Mouse (Mus musculus) MEL (cell line): ENCODE data around the gene Cnpy2. TPM values are rescaled to one million over a fixed set of nuclear protein-coding genes. Genes with fewer than 3 reads are reported as not detected.
A peak's percentile ranks its signal among the peaks of the same experiment; 100 is the strongest.

Experiments used
- DNase-seq: peaks from one replicate; pipeline ENCODE4 v3.0.0; 2011; ENCODE audit warnings: low read depth, low spot score
- H3K27ac ChIP-seq: 2 replicates; pipeline ENCODE4 v1.5.1; 2012; ENCODE audit warnings: low read depth, mild to moderate bottlenecking, control low read depth, low read length, moderate library complexity; ENCODE audit not compliant: control insufficient read depth
- H3K27me3 ChIP-seq, 2 experiments: fragments of 150-350 bp in 1 of 2; sonication (generic) in 1 of 2; 2 replicates each; pipeline ENCODE4 v1.6.1; 2012; ENCODE audit warnings: low read length in 2 of 2, mild to moderate bottlenecking in 2 of 2, improper control_type of control experiment in 1 of 2, moderate library complexity in 1 of 2; ENCODE audit not compliant: insufficient read depth in 2 of 2, control insufficient read depth in 1 of 2
- H3K36me3 ChIP-seq, 2 experiments: 2 replicates each; pipeline ENCODE4 v1.6.1; 2012 to 2014; ENCODE audit warnings: low read length in 2 of 2, improper control_type of control experiment in 1 of 2, inconsistent platforms in 1 of 2, mild to moderate bottlenecking in 1 of 2; ENCODE audit not compliant: insufficient read depth in 2 of 2, control insufficient read depth in 1 of 2
- H3K4me1 ChIP-seq, 2 experiments: fragments of 150-350 bp in 1 of 2; sonication (generic) in 1 of 2; 2 replicates each; pipeline ENCODE4 v1.6.1; 2012; ENCODE audit warnings: low read length in 2 of 2, improper control_type of control experiment in 1 of 2, mild to moderate bottlenecking in 1 of 2; ENCODE audit not compliant: insufficient read depth in 2 of 2, control insufficient read depth in 1 of 2
- H3K4me3 ChIP-seq, 2 experiments: fragments of 150-350 bp in 1 of 2; sonication (generic) in 1 of 2; 2 replicates each; pipeline ENCODE4 v1.5.1; 2012; ENCODE audit warnings: low read depth in 2 of 2, low read length in 2 of 2, mild to moderate bottlenecking in 2 of 2, moderate library complexity in 2 of 2, control low read depth in 1 of 2, improper control_type of control experiment in 1 of 2; ENCODE audit not compliant: control insufficient read depth in 1 of 2, insufficient read depth in 1 of 2
- H3K79me2 ChIP-seq: 2 replicates; pipeline ENCODE4 v1.6.1; 2012; ENCODE audit warnings: mild to moderate bottlenecking, low read length, moderate library complexity; ENCODE audit not compliant: control insufficient read depth, poor library complexity, insufficient read depth
- H3K9ac ChIP-seq: 2 replicates; pipeline ENCODE4 v1.6.1; 2012; ENCODE audit warnings: low read depth, mild to moderate bottlenecking, control low read depth, low read length, moderate library complexity; ENCODE audit not compliant: control insufficient read depth, poor library complexity, severe bottlenecking
- H3K9me3 ChIP-seq: fragments of 150-350 bp; sonication (generic); replicated peaks from 2 replicates; pipeline ENCODE4 v1.6.1; 2012; ENCODE audit warnings: mild to moderate bottlenecking, low read length, improper control_type of control experiment, moderate library complexity; ENCODE audit not compliant: insufficient read depth
- BHLHE40 ChIP-seq: IDR thresholded peaks from 2 replicates; pipeline ENCODE4 v1.6.1; 2012; ENCODE audit warnings: low read depth, mild to moderate bottlenecking, inconsistent platforms, low read length, improper control_type of control experiment, borderline replicate concordance
- CHD1 ChIP-seq: IDR thresholded peaks from 2 replicates; pipeline ENCODE4 v1.6.1; 2012; ENCODE audit warnings: low read depth, mild to moderate bottlenecking, inconsistent platforms, low read length, improper control_type of control experiment
- CTCF ChIP-seq, 3 experiments: IDR thresholded peaks in 2 of 3; conservative IDR thresholded peaks in 1 of 3; 2 replicates each; pipeline ENCODE4 v1.5.1; 2011 to 2012; ENCODE audit warnings: low read length in 3 of 3, low read depth in 2 of 3, mild to moderate bottlenecking in 2 of 3, improper control_type of control experiment in 1 of 3, inconsistent platforms in 1 of 3, mixed read lengths in 1 of 3, moderate library complexity in 1 of 3; ENCODE audit not compliant: control insufficient read depth in 1 of 3, insufficient read depth in 1 of 3, poor library complexity in 1 of 3, severe bottlenecking in 1 of 3
- ELF1 ChIP-seq: IDR thresholded peaks from 2 replicates; pipeline ENCODE4 v1.6.1; 2014; ENCODE audit warnings: low read depth, mild to moderate bottlenecking, inconsistent platforms, low read length, improper control_type of control experiment, moderate library complexity
- EP300 ChIP-seq, 2 experiments: IDR thresholded peaks; 2 replicates each; pipeline ENCODE4 v1.6.1; 2011; ENCODE audit warnings: improper control_type of control experiment in 2 of 2, low read length in 2 of 2, low read depth in 1 of 2, mild to moderate bottlenecking in 1 of 2
- ETS1 ChIP-seq: IDR thresholded peaks from 2 replicates; pipeline ENCODE4 v1.6.1; 2012; ENCODE audit warnings: low read depth, mild to moderate bottlenecking, inconsistent platforms, low read length, improper control_type of control experiment, moderate library complexity
- GABPA ChIP-seq: IDR thresholded peaks from 2 replicates; pipeline ENCODE4 v1.6.1; 2012; ENCODE audit warnings: low read depth, mild to moderate bottlenecking, inconsistent platforms, low read length, improper control_type of control experiment, moderate library complexity
- JUND ChIP-seq: IDR thresholded peaks from 2 replicates; pipeline ENCODE4 v1.6.1; 2011; ENCODE audit warnings: low read depth, mild to moderate bottlenecking, improper control_type of control experiment, low read length
- KAT2A ChIP-seq: conservative IDR thresholded peaks from 2 replicates; pipeline ENCODE4 v1.6.1; 2012; ENCODE audit warnings: low read depth, low read length, improper control_type of control experiment, inconsistent platforms
- MAFK ChIP-seq: IDR thresholded peaks from 2 replicates; pipeline ENCODE4 v1.6.1; 2011; ENCODE audit warnings: low read depth, mild to moderate bottlenecking, low read length, improper control_type of control experiment, borderline replicate concordance
- MAZ ChIP-seq: IDR thresholded peaks from 2 replicates; pipeline ENCODE4 v1.6.1; 2012; ENCODE audit warnings: low read depth, mild to moderate bottlenecking, inconsistent platforms, low read length, improper control_type of control experiment
- MEF2A ChIP-seq: IDR thresholded peaks from 2 replicates; pipeline ENCODE4 v1.6.1; 2014; ENCODE audit warnings: low read depth, mild to moderate bottlenecking, inconsistent platforms, low read length, improper control_type of control experiment; ENCODE audit not compliant: poor library complexity, insufficient replicate concordance, severe bottlenecking; ENCODE audit errors: extremely low read depth
- MXI1 ChIP-seq: IDR thresholded peaks from 2 replicates; pipeline ENCODE4 v1.6.1; 2011; ENCODE audit warnings: mild to moderate bottlenecking, low read depth, low read length, improper control_type of control experiment
- MYC ChIP-seq: IDR thresholded peaks from 2 replicates; pipeline ENCODE4 v1.6.1; 2011; ENCODE audit warnings: low read depth, mild to moderate bottlenecking, low read length, improper control_type of control experiment, moderate library complexity
- NELFE ChIP-seq: IDR thresholded peaks from 2 replicates; pipeline ENCODE4 v1.6.1; 2011; ENCODE audit warnings: low read depth, low read length, improper control_type of control experiment
- NRF1 ChIP-seq: IDR thresholded peaks from 2 replicates; pipeline ENCODE4 v1.6.1; 2014; ENCODE audit warnings: low read depth, mild to moderate bottlenecking, inconsistent platforms, low read length, improper control_type of control experiment, moderate library complexity; ENCODE audit not compliant: poor library complexity, insufficient read depth, severe bottlenecking
- POLR2A ChIP-seq, 2 experiments: IDR thresholded peaks; 2 replicates each; pipeline ENCODE4 v1.6.1; 2011 to 2012; ENCODE audit warnings: low read length in 2 of 2, mild to moderate bottlenecking in 2 of 2, control low read depth in 1 of 2, improper control_type of control experiment in 1 of 2, low read depth in 1 of 2, moderate library complexity in 1 of 2; ENCODE audit not compliant: control insufficient read depth in 1 of 2, insufficient read depth in 1 of 2, poor library complexity in 1 of 2
- POLR2AphosphoS2 ChIP-seq: IDR thresholded peaks from 2 replicates; pipeline ENCODE4 v1.6.1; 2011; ENCODE audit warnings: low read length, improper control_type of control experiment
- POLR2AphosphoS5 ChIP-seq: IDR thresholded peaks from 2 replicates; pipeline ENCODE4 v1.6.1; 2012; ENCODE audit warnings: low read depth, borderline replicate concordance, mild to moderate bottlenecking, inconsistent platforms, low read length, moderate library complexity, mixed read lengths
- RAD21 ChIP-seq: IDR thresholded peaks from 2 replicates; pipeline ENCODE4 v1.6.1; 2011; ENCODE audit warnings: mild to moderate bottlenecking, low read depth, low read length, improper control_type of control experiment
- RCOR1 ChIP-seq: IDR thresholded peaks from 2 replicates; pipeline ENCODE4 v1.6.1; 2012; ENCODE audit warnings: low read depth, mild to moderate bottlenecking, inconsistent platforms, low read length, improper control_type of control experiment
- SMC3 ChIP-seq: IDR thresholded peaks from 2 replicates; pipeline ENCODE4 v1.6.1; 2011; ENCODE audit warnings: low read depth, low read length, improper control_type of control experiment
- TBP ChIP-seq: IDR thresholded peaks from 2 replicates; pipeline ENCODE4 v1.8.0; 2011; ENCODE audit warnings: low read depth, low read length, improper control_type of control experiment
- TCF12 ChIP-seq: IDR thresholded peaks from 2 replicates; pipeline ENCODE4 v1.6.1; 2014; ENCODE audit warnings: low read depth, mild to moderate bottlenecking, inconsistent platforms, low read length, improper control_type of control experiment, moderate library complexity
- UBTF ChIP-seq: IDR thresholded peaks from 2 replicates; pipeline ENCODE4 v1.6.1; 2012; ENCODE audit warnings: low read depth, mild to moderate bottlenecking, inconsistent platforms, low read length, improper control_type of control experiment, moderate library complexity, borderline replicate concordance; ENCODE audit not compliant: insufficient read depth
- USF2 ChIP-seq, 2 experiments: IDR thresholded peaks; 2 replicates each; pipeline ENCODE4 v1.6.1; 2011 to 2012; ENCODE audit warnings: improper control_type of control experiment in 2 of 2, low read length in 2 of 2, borderline replicate concordance in 1 of 2, inconsistent platforms in 1 of 2, low read depth in 1 of 2, mild to moderate bottlenecking in 1 of 2; ENCODE audit not compliant: insufficient read depth in 1 of 2
- ZC3H11A ChIP-seq: IDR thresholded peaks from 2 replicates; pipeline ENCODE4 v1.6.1; 2012; ENCODE audit warnings: low read depth, mild to moderate bottlenecking, inconsistent platforms, low read length, improper control_type of control experiment
- ZKSCAN1 ChIP-seq: IDR thresholded peaks from 2 replicates; pipeline ENCODE4 v1.6.1; 2012; ENCODE audit warnings: low read depth, mild to moderate bottlenecking, inconsistent platforms, low read length, improper control_type of control experiment, moderate library complexity
- ZNF384 ChIP-seq: IDR thresholded peaks from 2 replicates; pipeline ENCODE4 v1.6.1; 2012; ENCODE audit warnings: low read depth, mild to moderate bottlenecking, inconsistent platforms, low read length, improper control_type of control experiment
- polyA plus RNA-seq, 2 experiments: library from polyadenylated mRNA; stranded (reverse) in 1 of 2; unstranded in 1 of 2; fragments of >175 nt in 1 of 2; fragments of >200 nt in 1 of 2; gene quantifications; 2 replicates each; pipeline versions ENCODE4 v1.2.1 to v1.2.4; 2012; ENCODE audit warnings: low replicate concordance in 2 of 2, low read depth in 1 of 2; ENCODE audit not compliant: insufficient read length in 2 of 2, insufficient read depth in 1 of 2, missing spikeins in 1 of 2
- total RNA-seq: library from RNA; depleted of rRNA; stranded (reverse); fragments of 300-350 nt; gene quantifications from 2 replicates; pipeline ENCODE4 v1.2.3, GENCODE M21; 2012

Gene Cnpy2
- total and polyA plus RNA-seq, 3 experiments: 98.1 to 107 TPM; not detected in 1

DNA sequence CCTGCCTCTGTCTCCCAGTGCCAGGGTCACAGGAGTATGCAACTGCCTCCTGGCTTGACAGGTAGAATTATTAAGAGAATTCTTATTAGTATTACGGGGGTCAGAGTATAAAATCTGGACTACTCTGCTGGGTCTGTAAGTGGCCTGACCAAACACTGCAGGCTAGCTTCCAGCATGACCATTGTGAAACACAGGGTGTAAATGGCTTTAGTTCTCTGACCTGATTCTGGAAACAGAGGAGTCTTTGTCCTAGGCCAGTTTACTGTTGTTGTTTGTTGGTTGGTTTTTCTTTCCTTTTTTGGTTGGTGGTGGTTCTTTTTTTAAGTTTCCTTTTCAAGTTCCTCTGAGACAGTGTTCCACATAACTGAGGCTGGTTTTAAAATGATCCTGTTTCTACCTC lies 21.2 kb downstream of the Cnpy2 start:
- DNase-seq: no peak
- Histone ChIP-seq H3K9ac (peak overlapping the region; percentile 6; the same call in 1 of the 2 replicates), H3K36me3 (peaks cover 21 to 66% of the 10 kb centered on the region in 2 experiments), H3K27ac (peak overlapping the region; percentile 50), H3K9me3 (no peaks in the 10 kb centered on the region), H3K79me2 (peaks cover 75% of the 10 kb centered on the region), H3K27me3 (no peaks in the 10 kb centered on the region), H3K4me1 (peaks cover 32 to 44% of the 10 kb centered on the region in 2 experiments), H3K4me3 (no peak overlapping the region)
- TF ChIP-seq ELF1 (no peak), CHD1 (no peak), JUND (no peak)

DNA sequence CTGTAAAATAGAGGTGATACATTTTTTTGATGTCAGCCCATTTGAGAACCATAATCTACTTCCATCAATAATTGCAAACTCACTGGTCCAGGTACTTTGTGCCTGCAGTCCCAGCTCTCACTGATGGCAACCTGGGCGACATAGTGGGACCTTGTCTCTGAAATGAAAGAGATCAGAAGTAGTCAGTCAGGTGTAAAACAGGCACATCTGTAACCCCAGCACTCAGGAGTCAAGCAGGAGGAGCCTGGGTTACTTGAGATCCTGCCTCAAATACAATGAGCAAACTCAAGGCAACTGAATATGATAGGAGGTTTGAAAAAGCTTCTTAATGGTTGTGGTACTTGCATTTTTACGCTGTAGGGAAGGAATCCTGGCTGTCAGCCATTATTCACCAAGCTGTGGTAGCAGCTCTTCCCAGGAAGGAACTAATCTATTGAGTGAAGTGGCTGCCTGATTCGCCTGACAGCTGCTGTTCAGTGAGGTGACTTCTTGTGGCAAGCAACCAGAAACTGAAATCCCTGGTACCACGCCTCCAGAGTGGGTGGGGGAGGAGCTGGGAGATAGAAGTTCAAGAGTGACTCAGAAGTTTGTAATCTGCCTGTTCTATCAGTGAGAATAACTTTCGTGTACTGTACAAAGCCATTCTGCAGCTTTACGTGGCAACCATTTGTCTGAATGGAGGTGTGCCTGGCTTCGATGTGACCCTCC lies 22.5 kb downstream of the Cnpy2 start:
- no peaks in the 10 kb centered on the region for H3K27me3 ChIP-seq
- H3K9ac ChIP-seq: peak overlapping the region; percentile 22
- no peaks in the 10 kb centered on the region for H3K9me3 ChIP-seq
- H3K79me2 ChIP-seq: peaks cover 63% of the 10 kb centered on the region
- peak overlapping the region; percentile 84 for H3K27ac ChIP-seq
- H3K4me3 ChIP-seq: peak overlapping the region; percentile 7 to 39; a peak in 3 of 4 replicates
- peak; percentile 99 for DNase-seq
- peaks cover 29 to 54% of the 10 kb centered on the region in 2 experiments for H3K36me3 ChIP-seq
- peaks cover 32 to 33% of the 10 kb centered on the region in 2 experiments for H3K4me1 ChIP-seq
- TF ChIP-seq JUND (peak; percentile 84), EP300 (IDR thresholded peaks at IDR 0.05; ENCODE audit: low read depth in 1 of 2, low read length in 2 of 2) (peak; percentile 76 to 81), MAFK (no peak), GABPA (no peak), ZC3H11A (no peak), MXI1 (peak; percentile 91), CHD1 (no peak), POLR2A (IDR thresholded peaks at IDR 0.05; ENCODE audit: control insufficient read depth in 1 of 2, insufficient read depth in 1 of 2, low read depth in 1 of 2, low read length in 2 of 2, poor library complexity in 1 of 2) (peak in 1 of 2 experiments; percentile 52; a peak in 2 of 4 replicates), MEF2A (no peak), RCOR1 (peak; percentile 91), TCF12 (peak; percentile 74), RAD21 (no peak), POLR2AphosphoS2 (no peak), ETS1 (peak; percentile 99), MYC (peak; percentile 79), BHLHE40 (peak; percentile 71), NRF1 (no peak), MAZ (peak; percentile 85), NELFE (peak; percentile 38), SMC3 (peak; percentile 11; the same call in 1 of the 2 replicates), CTCF (IDR thresholded peaks at IDR 0.05 in 2 of 3, conservative IDR thresholded peaks at IDR 0.05 in 1 of 3; ENCODE audit: control insufficient read depth in 1 of 3, insufficient read depth in 1 of 3, low read depth in 2 of 3, low read length in 3 of 3, poor library complexity in 1 of 3, severe bottlenecking in 1 of 3) (no peak), KAT2A (peak; percentile 28; the same call in 1 of the 2 replicates), UBTF (no peak), USF2 (IDR thresholded peaks at IDR 0.05; ENCODE audit: borderline replicate concordance in 1 of 2, insufficient read depth in 1 of 2, low read depth in 1 of 2, low read length in 2 of 2) (no peak), POLR2AphosphoS5 (no peak), ZKSCAN1 (no peak), TBP (peak; percentile 51; the same call in 1 of the 2 replicates), ZNF384 (no peak)
